Mouse (Mus musculus) CH12.LX (cell line): Measurements from ENCODE around the gene Syt2.
A peak's percentile ranks its signal among the peaks of the same experiment; 100 is the strongest.

ENCODE experiments used
- CTCF ChIP-seq, 2 experiments: IDR thresholded peaks in 1 of 2; conservative IDR thresholded peaks in 1 of 2; 2 replicates each; pipeline ENCODE4 v1.5.1; 2011 to 2012; ENCODE audit warnings: low read depth in 2 of 2, low read length in 2 of 2, improper control_type of control experiment in 1 of 2, inconsistent platforms in 1 of 2, mild to moderate bottlenecking in 1 of 2, moderate library complexity in 1 of 2
- JUND ChIP-seq: conservative IDR thresholded peaks from 2 replicates; pipeline ENCODE4 v1.6.1; 2011; ENCODE audit warnings: low read depth, low read length, improper control_type of control experiment
- KAT2A ChIP-seq: IDR thresholded peaks from 2 replicates; pipeline ENCODE4 v1.6.1; 2012; ENCODE audit warnings: low read length, improper control_type of control experiment, inconsistent platforms; ENCODE audit not compliant: insufficient replicate concordance
- MYC ChIP-seq: IDR thresholded peaks from 2 replicates; pipeline ENCODE4 v1.6.1; 2011; ENCODE audit warnings: low read depth, mild to moderate bottlenecking, improper control_type of control experiment, low read length
- POLR2A ChIP-seq: IDR thresholded peaks from 2 replicates; pipeline ENCODE4 v1.6.1; 2011; ENCODE audit warnings: low read depth, mild to moderate bottlenecking, improper control_type of control experiment, low read length
- POLR2AphosphoS2 ChIP-seq: IDR thresholded peaks from 2 replicates; pipeline ENCODE4 v1.6.1; 2011; ENCODE audit warnings: low read depth, low read length, improper control_type of control experiment
- TCF12 ChIP-seq: IDR thresholded peaks from 2 replicates; pipeline ENCODE4 v1.6.1; 2014; ENCODE audit warnings: low read depth, mild to moderate bottlenecking, inconsistent platforms, low read length, improper control_type of control experiment
- USF1 ChIP-seq: IDR thresholded peaks from 2 replicates; pipeline ENCODE4 v1.6.1; 2014; ENCODE audit warnings: low read depth, mild to moderate bottlenecking, inconsistent platforms, low read length, improper control_type of control experiment

GRCm38 (mm10) chr1:134725276-134725675, 78.8 kb downstream of the Syt2 start:
- TF ChIP-seq POLR2AphosphoS2 (no peak), TCF12 (no peak), KAT2A (no peak), CTCF (conservative IDR thresholded peaks at IDR 0.05 in 1 of 2, IDR thresholded peaks at IDR 0.05 in 1 of 2; ENCODE audit: low read depth in 2 of 2, low read length in 2 of 2) (peak; percentile 19 to 68; a peak in 2 of 4 replicates), POLR2A (no peak), MYC (no peak), USF1 (no peak), JUND (no peak)
